ENCODE assay signal across 25 mouse cellular contexts in the genomic region with DNA sequence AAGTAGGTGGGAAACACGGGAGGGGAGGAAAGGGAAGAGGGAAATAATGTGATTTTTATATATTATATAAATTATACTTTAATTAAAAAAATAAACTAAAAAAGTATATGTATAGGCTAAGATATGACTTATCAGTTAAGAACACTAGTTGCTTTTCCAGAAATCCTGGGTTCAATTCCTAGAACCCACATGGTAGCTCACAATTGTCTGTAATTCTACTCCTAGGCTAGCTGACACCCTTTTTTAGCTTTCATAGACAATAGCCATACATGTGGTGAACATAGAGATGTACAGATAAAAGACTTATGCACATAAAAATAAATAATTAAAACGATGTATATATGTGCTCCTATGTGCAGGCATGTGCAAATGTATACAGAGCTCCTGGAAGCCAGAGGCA.
"Had no signal": no experiment of that assay in that cellular context is flagged by ENCODE, and none has a peak within 500 bp of the region (broad histone marks: within the 10 kb centered on the region; RNA-seq: fewer than 3 reads in every experiment).

No protein-coding gene starts in this region.

- H3K4me2 ChIP-seq: heart, embryonic 12.5 days; hindbrain, embryonic 13.5 days; hindbrain, embryonic 15.5 days; kidney, embryonic 15.5 days; limb, embryonic 13.5 days; limb, embryonic 15.5 days had no signal

- H3K4me1 ChIP-seq: hindbrain, embryonic 15.5 days had no signal

- H3K36me3 ChIP-seq: heart, embryonic 10.5 days; heart, embryonic 12.5 days; hindbrain, embryonic 10.5 days; hindbrain, embryonic 13.5 days; hindbrain, embryonic 15.5 days; kidney, embryonic 15.5 days; limb, embryonic 13.5 days; limb, embryonic 15.5 days had no signal

- ATAC-seq: hindbrain, postnatal 0 days; intestine, embryonic 16.5 days had no signal

- H3K9me3 ChIP-seq: heart, embryonic 10.5 days; heart, embryonic 12.5 days; hindbrain, embryonic 10.5 days; hindbrain, embryonic 13.5 days; hindbrain, embryonic 15.5 days; kidney, embryonic 15.5 days; limb, embryonic 13.5 days; limb, embryonic 15.5 days had no signal

- H3K9ac ChIP-seq: heart, embryonic 12.5 days; hindbrain, embryonic 13.5 days; hindbrain, embryonic 15.5 days; kidney, embryonic 15.5 days; limb, embryonic 13.5 days; limb, embryonic 15.5 days had no signal

- H3K27me3 ChIP-seq: heart, embryonic 12.5 days; hindbrain, embryonic 13.5 days; kidney, embryonic 15.5 days; limb, embryonic 13.5 days; limb, embryonic 15.5 days had no signal

- DNase-seq: gastrocnemius, adult 2 months; gastrocnemius, postnatal 10 days; gastrocnemius, postnatal 25 days; heart, adult 18-20 months; heart, postnatal 10 days; heart, postnatal 4 days; kidney, adult 11 months; kidney, adult 2 months; kidney, adult 9 months; kidney, postnatal 14 days; kidney, postnatal 36 days; layer of hippocampus, adult 9-11 months; layer of hippocampus, postnatal 36 days; left cerebral cortex, postnatal 4 days had no signal

- H3K27ac ChIP-seq: gastrocnemius, adult 2 months; heart, embryonic 10.5 days; hindbrain, embryonic 10.5 days; hindbrain, embryonic 13.5 days; hindbrain, embryonic 15.5 days; hindbrain, postnatal 0 days; kidney, embryonic 15.5 days; kidney, postnatal 0 days; limb, embryonic 13.5 days; limb, embryonic 15.5 days had no signal

- H3K4me3 ChIP-seq: gastrocnemius, adult 2 months; heart, embryonic 10.5 days; heart, embryonic 12.5 days; hindbrain, embryonic 10.5 days; hindbrain, embryonic 13.5 days; hindbrain, embryonic 15.5 days; kidney, embryonic 15.5 days; limb, embryonic 13.5 days; limb, embryonic 15.5 days had no signal
